Mouse (Mus musculus) kidney, adult 2 months (tissue): ENCODE results near the gene Slc16a13. TPM values are rescaled to one million over a fixed set of nuclear protein-coding genes. Genes with fewer than 3 reads are reported as not detected.

Experiments used
- DNase-seq: peaks from one replicate; pipeline ENCODE4 v3.0.0; 2021
- H3K27ac ChIP-seq: fragments of 200-500 bp; 2 replicates; pipeline ENCODE4 v1.5.1; 2012; ENCODE audit warnings: low read depth, low read length, control low read depth, inconsistent platforms; ENCODE audit not compliant: insufficient read depth
- H3K27me3 ChIP-seq: fragments of 200-500 bp; replicated peaks from 2 replicates; pipeline ENCODE4 v1.6.1; 2012; ENCODE audit warnings: mild to moderate bottlenecking, moderate library complexity, low read length, inconsistent platforms; ENCODE audit not compliant: control insufficient read depth, insufficient read depth
- H3K36me3 ChIP-seq: fragments of 200-500 bp; 2 replicates; pipeline ENCODE4 v1.6.1; 2012; ENCODE audit warnings: mild to moderate bottlenecking, moderate library complexity, low read length, inconsistent platforms; ENCODE audit not compliant: control insufficient read depth, insufficient read depth
- H3K4me1 ChIP-seq: fragments of 200-500 bp; 2 replicates; pipeline ENCODE4 v1.6.1; 2011; ENCODE audit warnings: low read length; ENCODE audit not compliant: control insufficient read depth, insufficient read depth
- H3K4me3 ChIP-seq: fragments of 200-500 bp; 2 replicates; pipeline ENCODE4 v1.5.1; 2011; ENCODE audit warnings: mild to moderate bottlenecking, low read depth, low read length, control low read depth; ENCODE audit not compliant: insufficient read depth
- CTCF ChIP-seq: fragments of 200-500 bp; conservative IDR thresholded peaks from 2 replicates; pipeline ENCODE4 v1.5.1; 2011; ENCODE audit warnings: low read depth, mild to moderate bottlenecking, control low read depth, low read length, moderate library complexity, mixed read lengths; ENCODE audit not compliant: insufficient read depth, insufficient read length
- POLR2A ChIP-seq: fragments of 200-500 bp; IDR thresholded peaks from one replicate; pipeline ENCODE4 v1.6.1; 2011; ENCODE audit warnings: low read depth, low read length, control low read depth
- WGBS: fragments of 180-500 bp; shearing (Covaris S2); methylation state at CpG from one replicate; pipeline ENCODE4 v1.1.7; 2018; 5-methylcytosine and 5-hydroxymethylcytosine counted together
- polyA plus RNA-seq: library from polyadenylated mRNA; depleted of rRNA; stranded (reverse); fragments of >200 nt; gene quantifications from 2 replicates; pipeline ENCODE4 v1.2.3, GENCODE M21; 2012

Slc16a13 gene
- polyA plus RNA-seq, 1 experiment = 44.0 TPM

GRCm38 (mm10) chr11:70230239-70230727, 9.4 kb upstream of the Slc16a13 start:
- WGBS = under 1% methylated on average over 32 of the region's 32 CpGs
- H3K36me3 ChIP-seq = no peaks in the 10 kb centered on the region
- H3K4me1 ChIP-seq = peaks cover 8% of the 10 kb centered on the region
- peak overlapping the region; percentile 81 for H3K27ac ChIP-seq
- H3K27me3 ChIP-seq = no peaks in the 10 kb centered on the region
- DNase-seq = peak; percentile 86
- TF ChIP-seq POLR2A (peak; percentile 5), CTCF (peak; percentile 98)
- peak overlapping the region; percentile 49; the same call in 1 of the 2 replicates for H3K4me3 ChIP-seq

- TF ChIP-seq CTCF (no peak), POLR2A (no peak)
- 2% methylated on average over 39 of the region's 39 CpGs for WGBS
- H3K27ac ChIP-seq = peak within 1 kb of the TSS; percentile 81
Measured at GRCm38 (mm10) chr11:70229260-70230010, 8.6 kb upstream of the Slc16a13 start, which contains the start of gene Bcl6b. Bcl6b (minus strand) TSS chr11:70229798.

GRCm38 (mm10) chr11:70228828-70229227, 8.0 kb upstream of the Slc16a13 start:
- Histone ChIP-seq H3K27ac (peak overlapping the region; percentile 57; the same call in 1 of the 2 replicates), H3K4me3 (peak overlapping the region; percentile 49), H3K36me3 (no peaks in the 10 kb centered on the region), H3K27me3 (no peaks in the 10 kb centered on the region), H3K4me1 (peaks cover 13% of the 10 kb centered on the region)
- TF ChIP-seq CTCF = no peak
- TF ChIP-seq POLR2A = no peak
- 2% methylated on average over 19 of the region's 19 CpGs for WGBS
- DNase-seq = peak; percentile 91

More at GRCm38 (mm10) chr11:70229260-70230010, 8.6 kb upstream of the Slc16a13 start, which contains the start of gene Bcl6b:
- Histone ChIP-seq H3K36me3 (no peaks in the 10 kb centered on the region), H3K27me3 (no peaks in the 10 kb centered on the region), H3K4me3 (peak within 1 kb of the TSS; percentile 49), H3K4me1 (peaks cover 8% of the 10 kb centered on the region)
- DNase-seq = no peak

GRCm38 (mm10) chr11:70227661-70228245, 6.9 kb upstream of the Slc16a13 start:
- TF ChIP-seq CTCF (no peak), POLR2A (no peak)
- no peak overlapping the region for H3K4me3 ChIP-seq

GRCm38 (mm10) chr11:70227126-70227525, 6.3 kb upstream of the Slc16a13 start:
- peaks cover 17% of the 10 kb centered on the region for H3K4me1 ChIP-seq
- H3K36me3 ChIP-seq = no peaks in the 10 kb centered on the region
- no peaks in the 10 kb centered on the region for H3K27me3 ChIP-seq
- no peak overlapping the region for H3K4me3 ChIP-seq
- no peak overlapping the region for H3K27ac ChIP-seq
- 36% methylated on average over 5 of the region's 5 CpGs for WGBS
- no peak for TF ChIP-seq POLR2A
- TF ChIP-seq CTCF = no peak
- DNase-seq = peak; percentile 10

More at GRCm38 (mm10) chr11:70227661-70228245, 6.9 kb upstream of the Slc16a13 start:
- 76% methylated on average over 4 of the region's 4 CpGs for WGBS
- no peak for DNase-seq
- Histone ChIP-seq H3K4me1 (peaks cover 13% of the 10 kb centered on the region), H3K27me3 (no peaks in the 10 kb centered on the region), H3K36me3 (no peaks in the 10 kb centered on the region), H3K27ac (no peak overlapping the region)

GRCm38 (mm10) chr11:70226602-70226890, 5.7 kb upstream of the Slc16a13 start:
- peak; percentile 61 for DNase-seq
- H3K27ac ChIP-seq = no peak overlapping the region
- no peaks in the 10 kb centered on the region for H3K36me3 ChIP-seq
- no peaks in the 10 kb centered on the region for H3K27me3 ChIP-seq
- peak overlapping the region; percentile 25 for H3K4me3 ChIP-seq
- peaks cover 18% of the 10 kb centered on the region for H3K4me1 ChIP-seq
- no peak for TF ChIP-seq CTCF
- TF ChIP-seq POLR2A = no peak
- WGBS = 15% methylated on average over 18 of the region's 18 CpGs
